26 mouse cellular contexts compared by ENCODE assay signal in the genomic region with DNA sequence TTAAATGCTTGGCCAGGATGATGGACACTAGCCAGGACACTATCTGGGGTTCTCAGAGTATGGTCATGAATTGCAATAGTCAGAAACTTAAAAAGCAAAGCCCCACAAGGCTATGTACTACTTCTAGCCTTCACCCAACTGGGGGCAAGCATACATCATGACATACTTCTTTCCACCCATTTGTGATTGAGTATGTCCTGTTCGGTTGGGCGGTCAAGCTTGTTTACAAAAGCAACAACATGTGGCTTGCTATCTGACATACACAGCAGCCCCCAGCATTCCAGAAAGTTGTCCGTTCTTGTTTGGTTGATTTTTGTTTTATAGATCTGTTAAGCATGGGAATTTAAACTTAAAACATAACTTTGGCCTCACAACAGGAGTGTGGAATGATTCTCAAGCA. TPM values are rescaled to one million over a fixed set of nuclear protein-coding genes. Genes with fewer than 3 reads are reported as not detected.
DNase-seq lines count a peak whose midpoint lies in the region; ATAC-seq and TF ChIP-seq lines count a peak whose summit lies in the region.
"Had no signal": no experiment of that assay in that cellular context is flagged by ENCODE, and none has a peak within 500 bp of the region (broad histone marks: within the 10 kb centered on the region; RNA-seq: fewer than 3 reads in every experiment).

No protein-coding gene starts in this region.

- peak overlapping the region; percentile 62 for H3K27ac ChIP-seq in kidney, embryonic 15.5 days
- no peak overlapping the region for H3K27ac ChIP-seq in kidney, postnatal 0 days
- H3K27ac ChIP-seq: embryonic facial prominence, embryonic 13.5 days; embryonic facial prominence, embryonic 15.5 days; forebrain, embryonic 10.5 days; forebrain, embryonic 12.5 days had no signal

- H3K36me3 ChIP-seq in kidney, embryonic 15.5 days = no peaks in the 10 kb centered on the region
- H3K36me3 ChIP-seq in kidney, postnatal 0 days (ENCODE audit: insufficient read depth, low read length) = no peaks in the 10 kb centered on the region
- H3K36me3 ChIP-seq: embryonic facial prominence, embryonic 13.5 days; embryonic facial prominence, embryonic 15.5 days; forebrain, embryonic 10.5 days; forebrain, embryonic 12.5 days had no signal

- no peak overlapping the region for H3K4me2 ChIP-seq in kidney, embryonic 15.5 days
- no peak overlapping the region for H3K4me2 ChIP-seq in kidney, postnatal 0 days (ENCODE audit: low read length)
- H3K4me2 ChIP-seq: embryonic facial prominence, embryonic 13.5 days; embryonic facial prominence, embryonic 15.5 days; forebrain, embryonic 12.5 days had no signal

- H3K9ac ChIP-seq in kidney, embryonic 15.5 days = no peak overlapping the region
- no peak overlapping the region for H3K9ac ChIP-seq in kidney, postnatal 0 days (ENCODE audit: low read depth, low read length)
- H3K9ac ChIP-seq: embryonic facial prominence, embryonic 13.5 days; embryonic facial prominence, embryonic 15.5 days; forebrain, embryonic 12.5 days had no signal

- TF ChIP-seq CTCF in kidney, postnatal 0 days (IDR thresholded peaks at IDR 0.05; ENCODE audit: low read depth) = no peak

- peak; percentile 69 for ATAC-seq in kidney, embryonic 15.5 days (replicated peaks; ENCODE audit: low FRiP score)
- ATAC-seq in kidney, postnatal 0 days (replicated peaks; ENCODE audit: low FRiP score, low read depth) = 0 out of 2 replicates have a peak, but pooled peaks have one; percentile 46
- ATAC-seq: forebrain, embryonic 14.5 days; forebrain, embryonic 16.5 days had no signal

- H3K27me3 ChIP-seq in kidney, embryonic 15.5 days = no peaks in the 10 kb centered on the region
- H3K27me3 ChIP-seq in kidney, postnatal 0 days (ENCODE audit: insufficient read depth, low read length) = no peaks in the 10 kb centered on the region
- H3K27me3 ChIP-seq: embryonic facial prominence, embryonic 13.5 days; embryonic facial prominence, embryonic 15.5 days; forebrain, embryonic 12.5 days had no signal

- peak; percentile 16 for DNase-seq in heart, adult 11 months
- no peak for DNase-seq in heart, postnatal 4 days
- no peak for DNase-seq in kidney, postnatal 10 days
- peak; percentile 58 for DNase-seq in kidney, postnatal 0 days (ENCODE audit: low spot score)
- DNase-seq in kidney, postnatal 25 days = no peak
- peak; percentile 27 for DNase-seq in A20 (ENCODE audit: low read depth, low spot score)
- no peak for DNase-seq in adrenal gland, postnatal 36 days
- DNase-seq: adrenal gland, adult 2 months; adrenal gland, postnatal 10 days; adrenal gland, postnatal 25 days; cerebellum, adult 11-12 months; cerebellum, adult 2 months; cerebellum, adult 9-10 months; cerebellum, postnatal 10 days; cerebellum, postnatal 25 days had no signal

- WGBS in kidney, embryonic 15.5 days = 44% methylated on average over 3 of the region's 3 CpGs
- 29% methylated on average over 3 of the region's 3 CpGs for WGBS in kidney, postnatal 0 days

- no peaks in the 10 kb centered on the region for H3K9me3 ChIP-seq in kidney, embryonic 15.5 days (replicated peaks)
- no peaks in the 10 kb centered on the region for H3K9me3 ChIP-seq in kidney, postnatal 0 days (replicated peaks; ENCODE audit: low read length)
- H3K9me3 ChIP-seq: embryonic facial prominence, embryonic 13.5 days; embryonic facial prominence, embryonic 15.5 days; forebrain, embryonic 10.5 days; forebrain, embryonic 12.5 days had no signal

- H3K4me1 ChIP-seq in kidney, embryonic 15.5 days = peaks cover 8% of the 10 kb centered on the region; the same call in 1 of the 2 replicates
- H3K4me1 ChIP-seq in kidney, postnatal 0 days (replicated peaks; ENCODE audit: insufficient read depth, low read length) = no peaks in the 10 kb centered on the region
- H3K4me1 ChIP-seq: embryonic facial prominence, embryonic 13.5 days; embryonic facial prominence, embryonic 15.5 days; forebrain, embryonic 10.5 days; forebrain, embryonic 12.5 days had no signal

- H3K4me3 ChIP-seq in kidney, embryonic 15.5 days (replicated peaks) = no peak overlapping the region
- H3K4me3 ChIP-seq in kidney, postnatal 0 days (replicated peaks; ENCODE audit: low read depth, low read length) = no peak overlapping the region
- H3K4me3 ChIP-seq: embryonic facial prominence, embryonic 13.5 days; embryonic facial prominence, embryonic 15.5 days; erythroblast, embryonic 14.5 days; forebrain, embryonic 10.5 days; forebrain, embryonic 12.5 days had no signal

RNA-seq across cellular contexts. Expression of gene Il12a, which starts 43.2 kb away (rescaled TPM):
- total RNA-seq in heart, postnatal 4 days (2021) = under 1 TPM in 1 of 2 experiments, not detected in 1; 0.20 TPM
- 0.37 and 0.40 TPM in 2 replicates for polyA plus RNA-seq in kidney, embryonic 15.5 days (2015; fragmentation: Nextera tagmentation; extraction: Ambion mirVana)
- 0.14 and 0.72 TPM in 2 replicates for polyA plus RNA-seq in kidney, postnatal 0 days (2015; fragmentation: Nextera tagmentation; extraction: Ambion mirVana)
- under 1 TPM; 0.43 to 0.66 TPM for total RNA-seq in adrenal gland, postnatal 36 days (2021)
- total RNA-seq: ES-E14, MEL had no signal
- polyA plus RNA-seq: adrenal gland, adult 2 months; embryonic facial prominence, embryonic 11.5 days; erythroblast, embryonic 14.5 days had no signal

Comparison
In these comparisons a context has a peak if more than half of its experiments do, and no peak if none do; other contexts are left out.
1. DNase-seq: peak in heart, adult 11 months (single experiment), kidney, postnatal 0 days (single experiment) and A20 (single experiment); none in heart, postnatal 4 days (single experiment), kidney, postnatal 10 days (single experiment), kidney, postnatal 25 days (0 of 2) and adrenal gland, postnatal 36 days (0 of 2).